Mouse (Mus musculus) brain, embryonic 14.5 days (tissue): ENCODE measurements around the gene Arid5b.

Experiments
- CTCF ChIP-seq: fragments of 200-500 bp; IDR thresholded peaks from 2 replicates; pipeline ENCODE4 v1.5.1; 2012; ENCODE audit warnings: inconsistent platforms, mild to moderate bottlenecking, moderate library complexity, borderline replicate concordance; ENCODE audit not compliant: insufficient read depth, insufficient read length; ENCODE audit errors: extremely low read depth
- POLR2A ChIP-seq: fragments of 200-500 bp; IDR thresholded peaks from 2 replicates; pipeline ENCODE4 v1.6.1; 2012; ENCODE audit warnings: mild to moderate bottlenecking, inconsistent platforms, borderline replicate concordance; ENCODE audit not compliant: poor library complexity, insufficient read depth, insufficient read length, severe bottlenecking; ENCODE audit errors: extremely low read depth

GRCm38 (mm10) chr10:68072626-68073025 is 205.9 kb downstream of the Arid5b start:
- TF ChIP-seq CTCF (no peak), POLR2A (no peak)
